Mouse (Mus musculus): ENCODE results near the gene Wdr90.

Gene Wdr90

DNA sequence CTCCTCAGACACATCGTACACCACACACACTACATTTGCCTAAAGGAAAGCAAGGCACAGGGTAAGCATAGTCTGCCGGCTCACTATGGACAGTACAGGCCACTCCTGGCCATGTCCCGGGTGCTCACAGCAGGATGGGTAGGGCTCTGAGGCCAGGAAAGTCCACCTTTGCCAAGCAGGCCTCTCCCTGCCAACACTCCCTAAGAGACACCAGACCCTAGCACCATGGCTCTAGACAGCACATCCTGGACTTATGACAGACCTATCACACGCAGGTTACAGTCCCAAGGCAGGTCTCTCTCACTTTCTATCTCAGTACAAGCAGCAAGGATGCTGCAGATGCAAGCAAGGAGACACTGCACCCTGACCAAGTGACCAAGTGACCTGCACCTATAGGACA, 18.2 kb downstream of the Wdr90 start:
- DNase-seq = no peak

DNA sequence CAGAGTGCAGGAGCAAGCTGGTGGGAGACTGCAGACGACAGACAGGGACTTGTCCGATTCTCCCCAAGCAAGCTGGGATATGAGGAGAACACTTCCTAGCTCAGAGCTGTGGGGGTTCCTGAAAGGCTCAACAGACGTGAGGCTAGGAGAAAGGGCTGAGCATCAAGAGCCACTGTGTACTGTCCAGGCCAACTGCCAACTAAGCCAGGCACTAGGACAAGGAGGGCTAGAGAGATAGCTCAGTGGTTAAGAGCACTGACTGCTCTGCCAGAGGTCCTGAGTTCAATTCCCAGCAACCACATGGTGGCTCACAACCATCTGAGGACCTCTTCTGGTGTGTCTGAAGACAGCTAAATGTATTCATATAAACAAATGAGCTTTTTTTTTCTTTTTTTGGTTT, 18.8 kb downstream of the Wdr90 start:
- DNase-seq = no peak

DNA sequence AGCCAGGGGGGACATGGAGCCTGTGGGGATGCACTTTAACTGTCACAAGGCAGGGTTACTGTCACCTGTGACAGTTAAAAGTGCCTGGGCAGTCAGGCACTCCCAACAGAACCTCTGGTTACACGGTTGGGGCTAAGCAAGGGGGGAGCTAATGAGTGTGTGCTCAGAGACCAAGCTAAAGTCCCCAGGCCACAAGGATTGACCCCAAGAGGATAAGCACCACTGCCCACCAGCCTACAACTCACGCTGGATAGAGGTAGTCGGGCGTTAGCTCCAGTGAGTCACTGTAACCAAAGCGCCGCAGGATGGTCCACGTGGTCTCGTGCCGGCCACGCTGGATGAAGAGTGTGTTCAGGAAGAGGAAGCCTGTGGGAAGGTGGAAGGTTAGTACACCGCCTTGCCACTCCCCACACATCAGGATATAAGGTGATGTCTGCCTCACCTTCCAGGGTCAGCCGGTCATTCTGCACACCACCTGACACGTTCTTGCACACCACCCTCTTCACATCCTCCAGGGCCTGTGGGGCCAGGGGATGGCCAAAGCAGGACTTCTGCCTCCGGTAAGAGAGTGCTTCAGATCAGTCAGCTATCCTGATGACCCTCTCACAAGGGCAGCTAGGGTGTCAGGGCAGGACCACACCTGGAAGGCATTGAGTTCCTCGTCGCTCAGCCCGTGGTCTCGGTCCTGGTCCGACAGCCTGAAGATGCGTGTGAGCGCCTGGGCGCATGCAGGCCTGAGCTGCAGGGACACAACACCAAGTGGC, 20.0 kb downstream of the Wdr90 start, which contains the start of gene Gm20683:
Gene Gm20683, minus strand, starts transcription at position 647 of the 764 bp plus-strand sequence.
- no peak for DNase-seq

DNA sequence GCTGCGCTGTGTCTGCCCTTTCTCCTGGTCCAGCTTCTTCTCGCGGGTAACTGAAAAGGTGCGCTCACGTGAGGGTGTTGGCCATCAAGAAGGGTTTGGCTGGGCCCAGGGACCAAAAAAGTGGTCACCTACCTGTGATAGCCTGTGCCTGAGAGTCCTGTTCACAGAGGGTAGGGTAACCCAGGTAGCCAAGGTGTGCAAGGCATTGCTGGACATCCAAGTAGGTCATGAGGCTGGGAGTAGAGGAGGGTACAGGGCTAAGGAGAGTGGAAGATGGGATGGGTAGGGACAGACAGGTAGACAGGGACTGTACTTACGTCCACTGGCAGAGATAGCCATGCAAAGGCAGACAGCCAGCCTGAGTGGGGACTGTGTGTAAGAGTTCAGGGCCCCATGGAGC, 20.8 kb downstream of the Wdr90 start:
- DNase-seq = no peak

DNA sequence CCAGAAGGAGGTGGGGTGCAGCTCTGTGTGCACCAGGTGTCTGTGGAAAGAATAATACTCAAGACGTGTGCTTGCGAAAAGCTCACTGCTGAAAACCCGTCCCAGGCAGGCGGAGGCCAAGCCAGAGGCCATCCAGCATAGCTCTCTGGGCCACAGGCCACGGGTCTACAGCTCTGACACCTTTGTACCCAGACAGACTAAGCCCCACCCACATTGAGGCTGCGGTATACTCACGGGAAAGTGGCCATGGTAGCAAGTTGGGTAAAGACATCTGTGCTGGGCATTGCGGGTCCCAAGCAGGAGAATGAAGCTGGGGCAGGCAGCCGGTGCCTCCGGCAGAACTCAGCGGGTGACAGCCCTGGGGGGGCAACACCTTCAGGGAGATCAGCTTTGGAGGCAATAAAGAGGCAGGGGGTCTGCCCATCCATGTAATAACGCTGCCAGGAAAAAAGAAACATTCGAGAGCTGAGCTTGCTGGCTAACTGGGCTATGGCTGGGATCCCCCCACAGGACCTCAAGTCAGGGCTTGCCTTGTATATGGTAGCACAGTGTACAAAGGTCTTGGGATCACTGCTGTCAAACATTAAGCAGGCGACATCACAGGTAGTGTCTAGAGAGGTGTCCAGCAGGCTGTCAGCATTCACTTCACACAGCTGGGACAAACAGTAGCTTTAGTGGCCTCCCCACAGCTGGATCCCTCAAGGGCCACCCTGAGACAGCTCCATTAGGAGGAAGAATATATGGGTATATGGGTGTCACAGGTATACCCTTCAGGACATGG, 21.7 kb downstream of the Wdr90 start:
- no peak for DNase-seq

DNA sequence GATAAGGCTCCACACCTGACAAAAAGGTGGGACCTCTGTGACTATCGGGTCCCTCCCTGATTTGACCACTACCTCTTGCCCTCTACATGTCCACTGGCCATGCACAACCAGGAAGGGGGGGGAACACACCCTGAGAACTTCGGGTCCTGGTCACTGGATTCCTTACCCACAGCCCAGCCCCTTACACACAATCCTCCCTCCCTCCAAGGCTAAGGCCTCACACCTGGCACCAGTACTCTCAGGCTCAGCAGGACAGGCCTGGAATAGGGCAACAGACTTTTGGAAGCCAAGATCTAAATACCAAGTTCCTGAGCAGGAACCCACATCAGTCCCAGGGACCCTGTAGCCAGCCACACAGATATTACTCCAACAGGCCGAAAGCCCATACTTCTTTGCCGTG, 22.4 kb downstream of the Wdr90 start:
- no peak for DNase-seq

DNA sequence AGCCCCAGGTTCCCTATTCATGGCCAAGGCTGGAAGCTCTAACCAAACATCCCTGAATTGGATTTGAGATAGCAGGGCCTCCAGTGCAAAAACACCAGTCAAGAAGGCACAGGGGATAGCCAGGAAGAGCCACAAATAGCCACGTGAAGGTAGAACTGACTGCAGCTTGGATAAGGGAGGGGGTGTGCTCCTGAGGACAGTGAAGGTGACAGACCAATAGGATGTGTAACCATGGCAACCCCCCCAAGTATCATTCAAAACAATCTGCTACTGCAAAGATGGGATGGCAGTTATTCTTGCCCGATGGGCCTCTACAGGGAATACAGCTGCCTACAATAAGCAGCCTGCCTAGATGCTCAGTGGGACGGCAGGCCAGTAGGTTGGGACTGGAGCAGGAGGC, 23.8 kb downstream of the Wdr90 start:
- no peak for DNase-seq

DNA sequence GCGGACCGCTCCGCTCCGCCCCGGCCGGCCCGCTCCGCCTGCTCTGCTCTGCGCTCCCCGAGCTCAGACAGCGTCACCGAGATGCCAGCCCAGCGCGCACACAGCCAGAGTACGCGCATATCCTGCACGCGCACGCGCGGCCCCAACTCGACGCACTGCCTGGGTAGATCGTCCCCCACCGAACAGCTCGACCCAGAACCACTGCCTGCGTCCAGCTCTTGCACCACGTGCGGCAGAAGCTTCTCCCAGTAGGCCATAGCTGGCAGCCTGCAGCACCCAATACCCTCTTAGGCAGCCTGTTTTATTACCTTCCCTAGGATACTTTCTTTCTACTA, 24.3 kb downstream of the Wdr90 start, which contains the start of gene Rhbdl1:
Gene Rhbdl1, minus strand, starts transcription at position 220 of the 335 bp plus-strand sequence.
- peak; percentile 66 to 80 for DNase-seq

DNA sequence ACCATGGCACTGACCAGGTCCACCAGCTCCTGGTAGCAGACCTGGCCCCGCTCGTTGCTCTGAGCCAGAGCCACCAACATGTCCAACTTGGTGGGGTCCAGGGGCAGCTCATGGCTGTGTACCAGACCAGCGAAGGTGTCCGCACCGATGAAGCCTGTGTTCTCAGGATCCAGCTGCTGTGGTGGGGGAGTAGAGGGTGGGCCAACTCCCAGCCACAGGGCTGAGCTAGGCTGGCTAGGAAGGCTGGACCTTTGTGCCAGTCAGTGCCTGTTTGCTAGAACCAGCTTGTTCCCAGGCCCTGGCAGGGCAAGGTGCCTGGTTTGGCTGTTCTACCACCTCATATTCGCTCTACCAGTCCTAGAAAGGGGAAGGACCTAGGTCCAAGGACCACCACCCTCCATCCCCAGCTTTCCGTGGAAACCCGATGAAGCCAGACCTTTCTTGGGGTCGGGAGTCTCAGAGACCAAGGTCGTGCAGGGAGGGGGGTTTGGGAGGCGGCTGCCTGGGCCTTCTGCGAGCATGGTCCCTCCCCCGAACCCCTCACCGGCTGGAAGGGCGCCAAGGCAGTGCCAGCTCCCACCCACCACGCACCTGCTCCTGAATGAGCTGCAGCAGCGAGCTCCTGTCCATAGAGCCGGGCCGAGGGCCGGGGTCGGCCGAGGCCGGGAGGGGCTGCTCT, 24.8 kb downstream of the Wdr90 start:
- DNase-seq = no peak

DNA sequence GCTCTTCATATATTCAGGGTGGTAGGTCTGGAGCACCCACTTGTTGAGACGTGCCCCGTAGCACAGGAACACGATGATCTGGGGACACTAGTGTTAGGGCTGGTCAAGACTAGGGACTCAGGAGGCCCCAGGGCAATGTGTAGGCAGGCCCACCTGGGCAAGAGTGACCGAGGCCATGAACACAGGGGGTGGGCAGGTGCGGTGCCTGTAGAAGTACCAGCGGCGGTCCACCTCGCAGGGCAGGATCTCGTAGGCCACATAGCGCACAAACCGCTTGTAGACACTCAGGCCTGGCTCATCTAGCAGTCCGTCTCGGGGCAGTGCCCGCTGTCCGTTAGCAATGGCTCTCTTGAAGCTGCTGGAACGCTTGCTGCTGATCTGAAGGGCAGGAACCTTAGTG, 25.5 kb downstream of the Wdr90 start:
- DNase-seq = no peak

DNA sequence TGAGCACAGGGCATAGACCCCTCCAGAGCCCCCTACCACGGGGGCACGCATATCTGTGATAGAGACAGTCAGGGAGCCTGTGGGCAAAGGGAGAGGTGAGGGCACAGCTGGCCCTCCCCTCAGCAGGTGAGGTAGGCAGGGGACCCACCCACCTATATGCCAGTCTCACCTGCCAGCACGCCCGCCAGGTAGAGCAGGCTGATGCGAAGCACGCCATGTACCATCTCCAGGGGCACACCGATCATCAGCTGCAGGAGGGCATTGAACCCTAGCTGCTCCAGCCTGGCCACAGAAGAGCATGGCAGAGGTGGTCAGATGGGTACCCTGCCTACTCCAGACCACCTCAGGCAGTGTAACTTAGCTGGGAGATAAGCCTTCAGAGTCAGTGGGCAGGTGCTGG, 26.0 kb downstream of the Wdr90 start:
- DNase-seq = no peak

DNA sequence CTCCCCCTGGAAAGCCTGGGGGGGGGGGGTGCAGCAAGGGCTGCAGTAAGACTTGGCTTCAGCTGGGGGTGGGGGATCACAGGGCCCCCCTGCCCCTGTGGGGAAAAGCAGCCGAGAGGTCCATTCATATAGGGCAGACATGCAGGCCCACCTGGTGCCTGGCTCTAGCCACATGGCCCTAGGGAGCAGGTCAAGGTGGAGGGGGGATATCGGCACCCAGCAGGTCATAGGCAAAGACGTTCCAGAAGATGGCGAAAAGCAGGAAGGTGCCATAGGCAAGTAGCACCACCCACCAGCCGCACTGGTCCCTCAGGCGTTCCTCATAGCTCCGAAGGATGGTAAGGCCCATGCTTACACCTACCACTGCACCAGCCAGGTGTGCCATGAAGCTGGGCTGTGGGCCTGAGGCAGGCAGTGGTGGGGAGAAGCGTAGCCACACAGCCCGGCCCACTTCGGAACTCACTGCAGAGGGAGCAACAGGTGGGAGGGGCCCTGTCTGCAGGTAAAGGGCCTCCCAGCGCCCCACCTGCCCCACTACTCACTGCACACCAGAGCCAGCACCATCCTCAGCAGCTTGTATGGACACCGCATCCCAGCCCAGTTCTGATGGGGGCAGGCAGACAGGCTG, 26.6 kb downstream of the Wdr90 start:
- no peak for DNase-seq

DNA sequence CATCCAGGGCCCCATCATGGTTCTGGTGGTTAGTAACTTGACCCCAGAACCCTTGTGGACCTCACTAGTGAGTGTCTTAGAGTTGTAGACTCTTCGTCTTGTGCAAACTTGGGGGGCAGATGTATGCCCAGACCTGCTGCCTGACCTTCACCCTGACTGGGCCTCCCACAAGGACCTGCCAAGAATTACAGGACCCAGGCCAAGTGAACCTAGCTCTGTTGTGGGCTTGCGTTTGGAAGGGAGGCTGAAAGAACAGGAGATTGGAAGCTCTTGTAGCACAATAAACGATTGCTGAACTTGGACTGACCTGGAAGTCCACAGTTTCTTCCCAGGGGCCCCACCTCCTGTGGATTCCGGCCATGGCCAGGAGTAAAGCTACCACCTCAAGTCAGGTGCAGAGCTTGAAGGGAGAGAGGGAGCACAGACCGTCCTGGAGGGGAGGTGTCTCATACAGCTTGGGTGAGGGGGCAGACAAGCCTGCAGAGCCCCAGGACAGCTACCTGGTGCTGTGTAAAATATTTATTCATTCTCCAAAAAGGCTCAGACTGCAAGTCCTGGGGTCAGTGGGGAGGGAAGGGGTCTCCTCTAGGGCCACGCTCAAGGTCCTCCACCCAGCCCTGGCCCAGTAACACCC, 27.2 kb downstream of the Wdr90 start:
- no peak for DNase-seq

DNA sequence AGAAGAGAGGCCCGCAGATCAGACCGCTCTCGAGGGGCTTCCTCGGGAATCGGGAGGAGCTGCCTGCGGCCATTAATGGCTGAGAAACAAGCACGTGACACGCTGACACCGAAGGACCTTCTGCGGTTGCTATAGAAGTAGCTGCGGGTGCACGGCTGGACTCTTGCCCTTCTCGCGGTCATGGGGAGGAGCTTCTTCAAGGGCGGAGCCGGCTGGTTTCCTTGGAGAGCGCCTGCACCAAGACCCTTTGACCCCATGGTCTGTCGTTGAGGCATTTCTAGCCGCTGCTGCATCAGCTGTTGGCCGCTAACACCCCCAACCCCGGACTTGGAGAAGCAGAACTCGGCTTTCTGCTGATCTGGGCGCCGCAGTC, 28.0 kb downstream of the Wdr90 start, which contains the start of gene Stub1:
Gene Stub1, minus strand, starts transcription at position 114 of the 373 bp plus-strand sequence.
- peak; percentile 93 to 96 for DNase-seq

DNA sequence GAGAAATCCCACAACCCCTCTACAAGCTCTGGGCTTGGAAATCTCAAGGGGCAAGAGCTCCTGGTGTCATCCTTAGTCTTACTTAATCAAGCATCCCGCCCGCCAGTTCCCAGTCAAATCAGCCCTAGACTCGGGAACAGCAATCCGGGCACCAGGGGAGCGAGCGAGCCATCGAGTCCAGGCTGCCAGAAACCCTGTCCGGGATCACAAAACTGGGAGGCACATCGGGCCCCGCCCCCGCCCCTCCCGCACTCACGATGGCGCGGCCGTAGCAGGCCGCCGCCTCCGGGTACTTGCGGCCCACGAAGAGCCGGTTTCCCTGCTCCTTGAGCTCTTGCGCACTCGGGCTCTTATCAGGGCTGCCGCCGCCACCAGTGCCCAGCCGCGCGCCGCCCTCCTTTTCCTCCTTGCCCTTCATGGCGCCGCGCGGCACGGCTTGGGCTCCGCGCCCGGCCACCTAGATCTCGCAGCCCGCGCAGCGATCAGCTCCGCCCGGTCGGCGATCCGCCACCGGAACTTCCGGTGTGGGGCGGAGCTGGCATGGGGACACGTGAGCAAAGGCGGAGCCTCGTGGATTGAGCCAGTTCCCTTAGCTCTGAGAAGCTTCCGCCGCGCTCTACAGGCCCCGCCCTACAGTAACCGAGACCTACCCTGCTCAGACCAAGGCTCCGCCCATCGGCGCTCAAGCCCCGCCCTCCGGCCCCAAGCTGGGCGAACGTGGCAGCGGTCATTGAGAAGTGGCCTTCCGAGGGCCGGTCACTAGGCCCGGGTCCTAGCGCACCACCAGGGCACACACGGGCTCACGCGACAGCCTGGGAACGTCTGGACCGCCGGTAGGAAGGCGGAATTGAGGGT, 28.6 kb downstream of the Wdr90 start:
- peak; percentile 100 for DNase-seq

DNA sequence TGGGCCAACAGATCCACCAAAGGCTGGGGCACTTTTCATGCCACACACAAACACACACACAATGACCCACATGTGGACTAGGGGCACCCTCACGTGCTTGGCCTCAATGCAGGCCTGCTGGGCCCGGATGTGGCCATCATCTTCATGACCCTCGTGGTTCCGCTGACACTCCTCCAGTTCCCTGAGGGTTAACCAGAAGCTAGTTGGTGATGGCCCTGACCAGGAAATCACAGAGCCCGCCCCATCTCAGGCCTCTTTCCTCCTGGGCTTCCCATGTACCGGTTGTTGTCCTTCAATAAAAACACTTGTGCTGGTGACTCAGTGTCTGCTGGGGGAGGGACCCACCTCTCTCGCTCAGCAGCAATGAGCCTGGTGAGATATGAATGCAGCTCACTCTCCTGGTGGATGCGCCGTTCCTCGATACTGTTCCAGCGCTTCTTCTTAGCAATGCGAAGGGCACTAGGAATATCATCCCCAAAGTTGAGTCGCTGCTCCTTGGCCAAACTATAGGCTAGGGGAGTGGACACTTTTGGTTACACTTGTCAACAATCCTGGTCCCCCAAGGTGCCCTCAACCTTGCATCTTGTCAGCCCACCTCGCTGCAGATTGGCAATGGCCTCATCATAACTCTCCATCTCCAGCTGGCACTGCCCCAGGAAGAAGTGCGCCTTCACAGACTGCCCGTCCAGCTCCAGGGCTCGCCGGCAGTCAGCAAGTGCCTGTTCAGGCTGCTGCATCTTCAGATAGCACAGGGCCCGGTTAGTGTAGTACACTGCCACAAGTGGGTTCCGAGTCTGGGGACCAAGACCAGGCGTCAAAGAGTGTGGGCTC, 29.6 kb downstream of the Wdr90 start:
- DNase-seq = peak in 1 of 2 experiments; percentile 53

DNA sequence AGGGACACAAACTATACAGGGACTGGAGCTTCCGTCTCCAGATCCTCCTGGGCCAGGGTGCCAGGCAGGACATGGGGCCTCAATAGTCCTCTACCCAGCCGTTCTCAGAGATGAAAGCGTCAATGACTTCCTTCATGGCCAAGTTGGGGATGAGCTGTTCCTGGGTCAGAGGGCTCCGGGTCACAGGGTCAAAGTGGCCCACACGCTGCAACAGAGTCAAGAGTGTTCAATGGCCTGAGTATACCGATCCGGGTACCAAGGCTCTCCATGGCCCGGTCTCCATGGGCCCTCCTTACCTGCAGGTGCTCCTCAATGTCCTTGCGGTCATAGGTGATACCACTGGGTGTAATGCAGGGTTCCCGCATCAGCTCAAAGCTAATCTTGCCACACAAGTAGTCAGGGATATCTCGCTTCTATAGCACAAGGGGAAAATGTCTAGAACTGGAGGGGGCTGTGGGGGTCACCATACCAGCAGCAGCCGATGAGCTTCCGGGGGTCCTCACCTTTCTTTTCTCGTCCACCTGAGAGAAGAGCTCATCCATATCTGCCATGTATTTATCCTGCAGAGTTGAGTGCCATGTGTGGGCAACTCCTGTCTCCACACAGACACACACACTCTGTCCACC, 30.4 kb downstream of the Wdr90 start:
- no peak for DNase-seq

DNA sequence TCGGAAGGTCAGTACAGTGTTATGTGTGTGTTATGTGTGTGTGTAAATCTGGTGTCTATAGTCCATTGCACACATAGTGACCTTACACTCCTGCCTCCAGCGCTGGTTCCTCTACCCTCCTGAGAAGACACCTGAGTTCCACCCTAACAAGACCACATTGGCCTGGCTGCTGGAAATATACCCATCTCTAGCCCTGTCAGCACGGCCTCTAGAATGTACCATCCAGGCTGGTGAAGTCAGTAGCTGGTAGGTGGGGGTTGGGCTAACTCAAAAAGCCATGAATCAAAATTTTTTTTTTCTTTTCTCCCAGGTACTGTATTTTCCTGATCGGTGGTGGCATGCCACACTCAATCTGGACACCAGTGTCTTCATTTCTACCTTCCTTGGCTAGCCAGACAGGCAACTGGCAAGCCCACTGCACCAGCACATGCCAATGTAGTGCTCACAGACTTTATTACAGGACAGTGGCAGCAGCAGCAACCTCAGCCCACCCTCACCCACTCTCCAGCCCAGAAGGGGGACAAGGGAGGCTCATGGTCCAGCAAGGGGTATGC, 31.0 kb downstream of the Wdr90 start:
- DNase-seq = no peak

DNA sequence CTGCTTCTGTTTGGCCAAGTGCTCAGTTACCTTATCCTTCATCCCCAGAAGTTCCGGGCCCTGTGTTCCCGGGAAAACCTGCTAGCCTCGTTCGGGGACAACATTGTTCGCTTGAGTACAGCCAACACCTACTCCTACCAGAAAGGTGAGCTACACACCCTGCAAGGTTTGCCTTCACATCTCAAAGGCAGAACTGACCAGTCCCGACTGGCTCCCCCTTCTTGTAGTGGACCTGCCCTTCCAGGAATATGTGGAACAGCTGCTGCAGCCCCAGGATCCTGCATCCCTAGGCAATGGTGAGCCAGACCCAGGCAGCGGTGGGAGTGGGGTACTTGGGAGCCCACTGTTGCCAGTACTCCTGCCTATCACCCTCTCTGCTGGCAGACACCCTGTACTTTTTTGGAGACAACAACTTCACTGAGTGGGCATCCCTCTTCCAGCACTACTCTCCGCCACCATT, 31.7 kb downstream of the Wdr90 start:
- no peak for DNase-seq
